Mouse (Mus musculus) monocyte, adult 5-6 weeks (primary cell): ENCODE data around the gene Prss35. TPM values are rescaled to one million over a fixed set of nuclear protein-coding genes. Genes with fewer than 3 reads are reported as not detected.

Source experiments
- ATAC-seq: fragments of 153-309, 156-312 bp; replicated peaks from 2 replicates; pipeline ENCODE4 v1.8.0; 2017; ENCODE audit warnings: mild to moderate bottlenecking; ENCODE audit not compliant: low TSS enrichment, insufficient number of reproducible peaks, severe bottlenecking, poor library complexity, low FRiP score
- total RNA-seq: library from RNA; stranded (forward); fragments of 200-1000, 200-491, 200-594 nt; gene quantifications from 3 replicates; pipeline ENCODE4 v1.2.3, GENCODE M21; 2017

Prss35 gene
- total RNA-seq, 1 experiment from 2014 or later: not detected

DNA sequence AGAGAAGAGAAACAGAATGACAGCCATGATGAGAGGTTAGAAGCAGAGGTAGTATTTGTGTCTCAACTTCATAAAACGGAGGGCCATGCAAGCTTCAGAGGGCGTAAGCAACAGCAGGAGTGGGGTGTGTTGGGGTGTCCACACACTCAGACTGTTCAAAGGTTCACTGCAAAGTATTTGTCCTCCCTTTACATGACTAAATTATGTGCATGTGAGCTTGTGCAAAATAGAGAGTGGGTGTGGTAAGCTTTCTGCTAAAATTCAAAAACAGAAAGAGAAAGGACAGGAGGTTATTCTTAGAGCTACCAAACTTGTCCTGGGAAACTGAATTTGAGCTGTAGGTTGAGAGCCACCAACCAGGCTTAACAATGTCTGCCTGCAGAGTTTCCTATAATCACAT lies 39.4 kb downstream of the Prss35 start:
- no peak for ATAC-seq

DNA sequence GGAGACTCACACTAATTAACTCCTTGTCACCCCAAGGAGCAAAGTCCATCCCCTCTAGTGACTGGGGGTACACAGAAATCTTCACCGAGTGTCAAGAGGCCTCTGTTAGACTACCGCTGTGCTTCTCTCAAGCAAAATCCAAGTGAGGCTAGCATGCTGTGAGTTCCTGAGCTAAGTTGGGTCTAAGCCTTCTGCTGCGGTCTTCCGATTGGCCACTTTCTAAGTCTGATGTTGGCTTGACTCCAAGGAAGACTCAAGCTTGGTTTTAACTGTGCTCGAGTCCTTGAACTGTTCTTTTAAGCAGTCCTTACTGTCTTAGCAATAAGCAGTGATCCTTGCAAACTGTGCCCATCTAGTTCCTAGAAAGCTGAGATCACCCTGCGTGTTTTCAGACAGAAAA lies 45.7 kb downstream of the Prss35 start:
- no peak for ATAC-seq

DNA sequence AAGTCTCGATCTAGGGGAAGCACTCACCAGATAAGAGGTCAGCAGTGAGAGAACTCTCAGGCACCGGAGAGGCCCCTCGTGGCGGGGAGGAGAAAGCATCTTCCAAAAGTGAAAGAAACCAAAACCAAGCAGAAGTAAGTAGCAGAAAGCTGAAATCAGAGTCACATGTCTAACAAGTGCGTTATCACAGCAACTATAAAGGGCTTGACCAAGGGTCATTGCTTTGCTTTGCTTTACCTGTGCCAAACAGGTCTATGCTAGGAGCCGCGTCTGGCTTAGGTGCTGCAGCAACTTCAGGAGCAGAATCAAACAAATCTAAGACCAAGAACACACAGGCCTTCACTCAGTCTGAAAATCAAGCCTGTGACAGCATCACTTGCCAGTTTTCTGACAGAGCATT lies 48.5 kb downstream of the Prss35 start:
- no peak for ATAC-seq

DNA sequence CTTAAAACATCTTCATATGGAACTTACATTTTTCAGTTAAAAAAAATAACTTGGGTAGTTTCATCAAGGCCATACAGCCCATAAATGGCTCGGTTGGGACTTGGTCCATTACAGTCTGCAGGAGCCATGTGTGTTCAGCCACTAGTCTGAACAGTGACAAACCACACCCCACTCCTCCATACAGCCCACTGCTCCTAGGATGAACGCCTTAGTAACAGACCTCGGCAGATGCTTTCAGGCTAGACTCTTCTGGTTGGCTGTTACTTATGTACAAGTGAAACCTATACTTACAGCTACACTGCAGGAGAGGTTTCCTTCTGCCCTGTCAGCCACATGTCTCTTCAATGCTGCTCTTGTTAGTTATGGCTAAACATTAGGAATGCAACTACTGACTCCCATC lies 51.8 kb downstream of the Prss35 start:
- ATAC-seq: no peak

DNA sequence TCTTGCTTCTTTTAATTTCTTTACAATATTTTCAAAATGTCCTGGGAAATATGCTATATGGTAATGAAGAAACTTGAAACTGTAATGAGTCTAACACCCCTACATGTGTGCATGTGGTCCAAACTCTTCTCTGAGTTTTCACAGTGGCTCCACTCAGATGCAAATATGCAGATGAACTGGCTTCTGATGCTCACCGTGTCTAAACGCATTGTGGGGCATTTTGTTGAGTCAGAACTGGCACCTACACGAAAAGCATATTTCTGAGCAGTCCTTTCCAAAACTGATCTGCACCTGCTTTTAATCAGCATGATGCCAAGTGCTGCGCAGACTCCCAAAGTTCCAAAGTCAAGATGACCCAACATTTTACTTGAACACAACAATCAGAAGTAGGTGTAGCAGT lies 54.1 kb downstream of the Prss35 start:
- ATAC-seq: no peak

GRCm38 (mm10) chr9:86798129-86798528 lies 54.7 kb downstream of the Prss35 start:
- ATAC-seq: no peak

GRCm38 (mm10) chr9:86798686-86799085 lies 55.2 kb downstream of the Prss35 start:
- ATAC-seq: no peak

DNA sequence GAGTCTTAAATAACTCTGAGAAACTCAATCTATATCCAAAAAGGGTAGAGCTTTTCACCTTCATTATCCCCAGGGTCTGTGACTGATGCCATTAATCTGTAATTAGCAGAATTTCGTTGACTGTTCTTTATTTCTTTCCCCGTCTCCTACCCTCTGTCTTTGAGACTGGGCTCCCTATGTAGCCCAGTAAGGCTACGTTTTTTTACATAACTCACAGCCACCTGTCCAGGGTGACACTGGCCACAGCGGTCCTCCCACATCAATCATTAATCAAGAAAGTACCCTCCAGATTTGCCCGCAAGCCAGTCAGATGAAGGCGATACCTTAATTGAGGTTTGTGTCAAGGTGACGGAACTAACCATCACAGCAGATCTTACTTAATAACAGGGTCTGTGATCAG lies 55.6 kb downstream of the Prss35 start:
- no peak for ATAC-seq

DNA sequence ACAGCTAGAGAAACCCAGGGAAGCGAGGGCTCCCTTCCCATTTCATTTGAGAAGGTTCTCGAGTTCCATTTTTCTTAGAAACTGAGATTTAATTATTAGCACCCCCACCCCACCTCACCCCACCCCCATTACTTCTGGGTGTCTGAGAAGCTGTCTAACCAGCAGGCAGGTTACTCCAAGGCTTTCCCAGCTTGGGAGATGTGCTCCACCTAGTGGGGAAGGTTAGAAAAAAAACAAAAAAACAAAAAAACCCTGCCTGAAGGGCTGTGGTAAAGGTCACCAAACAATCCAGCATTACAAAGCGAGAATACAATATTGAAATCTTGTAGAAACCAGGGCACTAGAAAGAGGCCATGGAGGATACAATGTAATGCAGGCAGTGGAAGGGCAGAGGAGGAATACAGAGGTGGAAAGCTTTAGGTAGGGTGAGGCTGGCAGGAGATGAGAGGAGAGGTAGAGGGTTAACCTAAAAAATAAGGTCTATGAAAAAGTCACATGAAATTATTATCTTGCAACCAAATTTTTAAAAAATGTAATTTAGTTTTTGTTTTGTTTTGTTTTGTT lies 57.2 kb downstream of the Prss35 start:
- no peak for ATAC-seq

Other genes with a start within 250 kb of the Prss35 start
- gene Pgm3, start 171.8 kb upstream of the Prss35 start, total RNA-seq: 12.2 to 14.3 TPM (median 13.7 TPM) in 3 replicates
- gene Rwdd2a, start 171.7 kb upstream of the Prss35 start, total RNA-seq: 3.9 to 5.5 TPM (median 4.3 TPM) in 3 replicates
- gene Me1, start 47.7 kb upstream of the Prss35 start, total RNA-seq: 0.29 to 0.32 TPM in 2 of 3 replicates, not detected in the other
- gene Snap91, start 137.0 kb downstream of the Prss35 start, total RNA-seq: not detected in 3 replicates